Mouse (Mus musculus) limb, embryonic 14.5 days (tissue): Measurements from ENCODE around the gene Micu1. TPM values are rescaled to one million over a fixed set of nuclear protein-coding genes. Genes with fewer than 3 reads are reported as not detected.

Source experiments
- ATAC-seq: fragments of 200-750 bp; cut with Nextera tagmentation; 2 replicates; pipeline ENCODE4 v1.8.0; 2017; ENCODE audit warnings: low read depth, moderate number of reproducible peaks, moderate TSS enrichment; ENCODE audit not compliant: low FRiP score
- DNase-seq: peaks from one replicate; pipeline ENCODE4 v3.0.0-alpha.2; 2015; ENCODE audit warnings: low spot score
- H3K27ac ChIP-seq: fragments of 300-500 bp; sonication (generic); replicated peaks from 2 replicates; pipeline ENCODE4 v1.5.1; 2014; ENCODE audit warnings: low read depth, mild to moderate bottlenecking, low read length, moderate library complexity, mixed read lengths
- H3K27me3 ChIP-seq: fragments of 300-500 bp; sonication (generic); 2 replicates; pipeline ENCODE4 v1.6.1; 2014; ENCODE audit warnings: low read length, mixed read lengths; ENCODE audit not compliant: control insufficient read depth, insufficient read depth
- H3K36me3 ChIP-seq: fragments of 300-500 bp; sonication (generic); 2 replicates; pipeline ENCODE4 v1.6.1; 2014; ENCODE audit warnings: mild to moderate bottlenecking, low read length, moderate library complexity, mixed read lengths; ENCODE audit not compliant: control insufficient read depth, insufficient read depth
- H3K4me1 ChIP-seq: fragments of 300-500 bp; sonication (generic); 2 replicates; pipeline ENCODE4 v1.6.1; 2014; ENCODE audit warnings: antibody characterized with exemption, low read length, mixed read lengths; ENCODE audit not compliant: control insufficient read depth, insufficient read depth
- H3K4me2 ChIP-seq: fragments of 300-500 bp; sonication (generic); replicated peaks from 2 replicates; pipeline ENCODE4 v1.6.1; 2014; ENCODE audit warnings: low read depth, mild to moderate bottlenecking, low read length, moderate library complexity; ENCODE audit not compliant: severe bottlenecking
- H3K4me3 ChIP-seq: fragments of 300-500 bp; sonication (generic); replicated peaks from 2 replicates; pipeline ENCODE4 v1.5.1; 2014; ENCODE audit warnings: low read length
- H3K9ac ChIP-seq: fragments of 300-500 bp; sonication (generic); 2 replicates; pipeline ENCODE4 v1.6.1; 2014; ENCODE audit warnings: mild to moderate bottlenecking, low read depth, low read length, moderate library complexity; ENCODE audit not compliant: severe bottlenecking
- H3K9me3 ChIP-seq: fragments of 300-500 bp; sonication (generic); 2 replicates; pipeline ENCODE4 v1.6.1; 2016; ENCODE audit warnings: low read length; ENCODE audit not compliant: control insufficient read depth
- POLR2A ChIP-seq: fragments of 200-500 bp; IDR thresholded peaks from 2 replicates; pipeline ENCODE4 v1.8.0; 2012; ENCODE audit warnings: inconsistent platforms, mild to moderate bottlenecking, moderate library complexity, borderline replicate concordance; ENCODE audit not compliant: insufficient read depth, insufficient read length; ENCODE audit errors: extremely low read depth
- WGBS: fragments of 180-500 bp; shearing (Covaris S2); extraction: QIAGEN DNeasy Blood & Tissue Kit; methylation state at CpG from one replicate; pipeline ENCODE4 v1.1.7; 2014; 5-methylcytosine and 5-hydroxymethylcytosine counted together
- polyA plus RNA-seq, 2 experiments: library from polyadenylated mRNA; depleted of rRNA in 1 of 2; stranded (reverse) in 1 of 2; unstranded in 1 of 2; fragments of >200 nt; fragmentation: Nextera tagmentation in 1 of 2; extraction: Ambion mirVana in 1 of 2; gene quantifications; 2 replicates each; pipeline versions ENCODE4 v1.2.1 to v1.2.3; 2012 to 2014

Gene Micu1
- 93.7 and 95.3 TPM in 2 replicates for polyA plus RNA-seq (2012; rRNA removed)
- 81.9 and 86.7 TPM in 2 replicates for polyA plus RNA-seq (2014; fragmentation: Nextera tagmentation; extraction: Ambion mirVana)

DNA sequence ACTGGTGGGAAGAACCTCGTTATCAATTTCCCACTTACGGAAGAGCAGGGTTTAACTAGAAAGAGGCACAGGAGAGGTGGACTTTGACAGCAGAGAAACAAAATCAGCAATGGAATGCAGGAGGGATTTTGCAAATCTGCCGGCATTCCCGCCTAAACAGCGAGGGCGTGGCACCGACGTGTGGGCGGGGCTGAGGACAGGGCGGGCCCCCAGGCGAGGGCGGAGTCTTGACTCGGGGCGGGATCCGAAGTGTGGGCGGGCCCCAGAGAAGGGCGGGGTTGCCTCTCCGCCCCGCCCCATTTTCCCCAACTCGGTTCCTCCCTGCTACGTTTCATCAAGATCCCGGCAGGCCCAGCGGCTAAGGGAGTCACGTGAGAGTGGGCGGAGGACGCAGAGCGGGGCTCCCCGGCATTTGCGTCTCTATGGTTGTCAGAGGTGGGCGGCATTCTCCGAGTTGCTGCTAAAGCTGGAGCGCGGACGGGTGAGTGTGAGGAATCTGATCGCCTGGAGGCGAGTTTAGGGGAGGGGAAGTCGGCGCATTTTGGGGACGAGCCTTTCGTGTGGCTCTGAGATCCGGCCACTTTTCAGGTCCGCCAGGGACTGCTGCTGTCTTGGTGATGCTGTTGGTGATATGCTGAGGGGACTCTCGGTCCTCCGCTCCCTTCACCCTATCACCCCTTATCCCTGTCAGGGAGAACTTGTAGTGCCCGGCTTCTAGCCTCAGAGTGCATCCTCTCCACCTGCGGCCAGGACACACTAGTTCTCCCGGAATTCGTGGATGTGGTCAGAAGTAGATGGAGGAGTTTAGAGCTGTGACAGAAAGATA lies at the start of gene Micu1:
Gene Micu1 (plus strand): TSS at position 271 of the 826 bp plus-strand sequence.
- Histone ChIP-seq H3K36me3 (no peaks in the 10 kb centered on the region), H3K27ac (peak within 1 kb of the TSS; percentile 72), H3K9me3 (no peaks in the 10 kb centered on the region), H3K27me3 (no peaks in the 10 kb centered on the region), H3K4me1 (peaks cover 8% of the 10 kb centered on the region), H3K4me2 (peak within 1 kb of the TSS; percentile 59), H3K4me3 (peak within 1 kb of the TSS; percentile 77), H3K9ac (peak within 1 kb of the TSS; percentile 75)
- peak; percentile 68; the same call in 1 of the 2 replicates for TF ChIP-seq POLR2A
- 1% methylated on average over 47 of the region's 48 CpGs for WGBS
- DNase-seq (peak; percentile 97), ATAC-seq (peak; percentile 99)

DNA sequence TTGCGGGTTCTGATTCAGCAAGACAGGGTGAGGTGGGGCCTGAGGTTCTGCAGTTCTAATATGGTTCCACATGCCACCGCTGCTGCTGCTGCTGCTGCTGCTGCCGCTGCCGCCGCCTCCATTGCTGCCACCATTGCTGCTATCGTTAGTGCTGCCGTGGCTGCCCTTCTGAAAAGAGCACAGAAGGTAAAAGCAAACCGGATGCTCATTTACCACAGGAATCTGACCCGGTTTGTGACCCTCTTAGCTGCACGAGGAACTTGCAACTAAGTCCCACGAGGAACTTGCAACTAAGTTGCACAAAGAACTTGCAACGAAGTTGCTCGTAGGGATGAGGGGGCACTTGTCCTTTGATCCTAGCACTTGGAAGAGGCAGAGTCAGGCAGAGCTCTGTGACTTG lies 45.5 kb upstream of the Micu1 start:
- H3K4me2 ChIP-seq, result no peak overlapping the region
- H3K9ac ChIP-seq, result no peak overlapping the region
- H3K27ac ChIP-seq, result no peak overlapping the region
- no peak for TF ChIP-seq POLR2A
- 77% methylated on average over 13 of the region's 13 CpGs for WGBS
- no peak for DNase-seq
- peaks cover 3% of the 10 kb centered on the region; the same call in 1 of the 2 replicates for H3K9me3 ChIP-seq
- ATAC-seq, result no peak
- no peaks in the 10 kb centered on the region for H3K27me3 ChIP-seq
- H3K4me3 ChIP-seq, result no peak overlapping the region
- no peaks in the 10 kb centered on the region for H3K4me1 ChIP-seq
- H3K36me3 ChIP-seq, result no peaks in the 10 kb centered on the region

DNA sequence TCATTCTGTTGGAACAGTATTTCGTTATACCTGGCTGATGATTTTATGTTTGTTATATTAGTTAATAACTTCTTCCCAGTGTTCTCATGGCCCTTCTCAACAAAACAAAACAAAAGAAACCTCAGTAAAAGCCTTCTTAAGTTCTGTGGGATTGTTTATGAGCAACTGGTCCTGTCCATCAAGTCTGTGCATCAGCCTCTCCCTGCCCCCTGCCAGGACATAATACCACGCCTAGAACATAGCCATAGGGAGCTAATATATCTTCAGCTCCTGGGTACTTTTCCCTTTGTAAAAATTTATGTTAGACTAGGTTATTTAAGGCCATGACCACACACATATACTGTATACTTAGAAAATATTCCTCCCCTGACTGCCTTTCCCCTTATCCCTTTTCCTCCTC lies 37.5 kb upstream of the Micu1 start:
- TF ChIP-seq POLR2A, result no peak
- H3K4me3 ChIP-seq, result no peak overlapping the region
- H3K4me2 ChIP-seq, result no peak overlapping the region
- H3K9ac ChIP-seq, result no peak overlapping the region
- H3K4me1 ChIP-seq, result peaks cover 19% of the 10 kb centered on the region
- DNase-seq (peak; percentile 24), ATAC-seq (peak; percentile 37; the same call in 1 of the 2 replicates)
- H3K27ac ChIP-seq, result no peak overlapping the region
- H3K9me3 ChIP-seq, result peaks cover 3% of the 10 kb centered on the region; the same call in 1 of the 2 replicates
- WGBS, result 50% methylated on average over 2 of the region's 2 CpGs
- no peaks in the 10 kb centered on the region for H3K36me3 ChIP-seq
- H3K27me3 ChIP-seq, result no peaks in the 10 kb centered on the region

DNA sequence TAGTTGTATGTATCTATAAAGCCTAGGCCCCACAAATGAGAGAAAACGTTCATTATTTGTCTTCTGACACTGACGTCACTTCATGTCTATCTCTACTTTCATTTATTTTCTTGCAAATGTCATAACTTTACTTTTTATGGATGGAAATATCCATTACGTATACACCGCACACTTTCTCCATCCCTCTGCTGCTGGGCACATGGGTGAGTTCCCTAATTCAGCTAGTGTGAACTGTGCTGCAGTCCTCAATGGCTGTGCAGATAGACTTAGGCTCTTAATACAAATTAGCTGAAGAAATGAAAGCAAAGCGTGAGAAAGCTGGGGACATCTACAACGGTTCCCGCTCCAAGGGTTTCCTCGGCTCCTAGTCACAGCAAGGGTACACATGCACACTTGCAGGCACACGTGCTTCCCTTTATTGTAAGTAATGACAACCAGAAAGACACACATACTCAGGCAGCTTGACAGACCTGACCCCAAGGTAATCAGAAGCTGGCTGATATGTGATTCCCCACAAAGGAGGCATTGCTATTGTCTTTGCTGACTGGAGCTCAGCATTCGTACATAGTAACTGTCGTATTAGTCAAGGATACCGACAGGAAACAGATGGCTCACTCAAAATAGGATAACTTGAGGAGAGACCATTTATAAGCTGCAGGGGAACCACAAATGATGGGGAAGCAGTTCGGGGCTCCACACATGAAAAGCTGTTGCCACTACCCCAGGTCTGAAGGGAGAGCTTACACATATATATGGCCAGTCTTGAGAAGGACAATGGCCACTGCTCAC lies 36.6 kb upstream of the Micu1 start:
- no peaks in the 10 kb centered on the region for H3K9me3 ChIP-seq
- H3K27me3 ChIP-seq, result no peaks in the 10 kb centered on the region
- H3K4me1 ChIP-seq, result peaks cover 21% of the 10 kb centered on the region
- TF ChIP-seq POLR2A, result no peak
- no peaks in the 10 kb centered on the region for H3K36me3 ChIP-seq
- H3K4me2 ChIP-seq, result no peak overlapping the region
- 58% methylated on average over 13 of the region's 13 CpGs for WGBS
- H3K9ac ChIP-seq, result no peak overlapping the region
- H3K4me3 ChIP-seq, result no peak overlapping the region
- DNase-seq (no peak), ATAC-seq (0 out of 2 replicates have a peak, but pooled peaks have one; percentile 13)
- no peak overlapping the region for H3K27ac ChIP-seq

DNA sequence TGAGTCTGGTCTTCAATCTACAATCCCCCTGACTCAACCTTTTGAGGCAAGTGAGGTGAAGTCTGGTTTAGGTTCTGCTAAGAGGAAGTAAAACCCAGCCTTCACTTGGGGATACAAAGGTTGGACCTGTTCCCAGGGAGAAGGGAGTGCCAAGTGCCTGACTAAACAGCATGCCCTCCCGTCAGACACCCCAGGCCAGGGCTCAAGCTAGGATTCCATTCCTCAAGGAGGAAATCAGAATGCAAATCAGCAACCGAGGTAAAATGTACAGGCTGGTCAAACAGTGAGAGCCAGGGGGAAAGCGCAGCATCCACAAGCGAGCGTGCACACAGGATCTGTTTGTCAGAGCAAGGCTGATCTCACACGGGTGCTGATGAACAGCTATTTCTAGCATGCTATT lies 34.9 kb upstream of the Micu1 start:
- ATAC-seq (no peak), DNase-seq (peak; percentile 40)
- Histone ChIP-seq H3K27me3 (no peaks in the 10 kb centered on the region), H3K4me2 (no peak overlapping the region), H3K4me3 (no peak overlapping the region), H3K9ac (no peak overlapping the region), H3K27ac (peak overlapping the region; percentile 19; the same call in 1 of the 2 replicates), H3K36me3 (no peaks in the 10 kb centered on the region), H3K9me3 (no peaks in the 10 kb centered on the region), H3K4me1 (peaks cover 21% of the 10 kb centered on the region)
- 44% methylated on average over 6 of the region's 6 CpGs for WGBS
- TF ChIP-seq POLR2A, result no peak
